Mouse (Mus musculus) olfactory bulb, adult 2 months (tissue): Measurements from ENCODE around the gene Cd80. TPM values are rescaled to one million over a fixed set of nuclear protein-coding genes. Genes with fewer than 3 reads are reported as not detected.

Source experiments
- H3K27ac ChIP-seq: fragments of 200-500 bp; 2 replicates; pipeline ENCODE4 v1.5.1; 2012; ENCODE audit warnings: low read depth, low read length; ENCODE audit not compliant: insufficient read depth
- H3K4me1 ChIP-seq: fragments of 200-500 bp; 2 replicates; pipeline ENCODE4 v1.6.1; 2012; ENCODE audit warnings: low read length; ENCODE audit not compliant: control insufficient read depth, insufficient read depth
- H3K4me3 ChIP-seq: fragments of 200-500 bp; 2 replicates; pipeline ENCODE4 v1.5.1; 2012; ENCODE audit warnings: mild to moderate bottlenecking, low read depth, low read length, moderate library complexity; ENCODE audit not compliant: insufficient read depth
- CTCF ChIP-seq: fragments of 200-500 bp; IDR thresholded peaks from 2 replicates; pipeline ENCODE4 v1.5.1; 2012; ENCODE audit warnings: low read depth, mild to moderate bottlenecking, low read length, moderate library complexity; ENCODE audit not compliant: insufficient read depth
- POLR2A ChIP-seq: fragments of 200-500 bp; IDR thresholded peaks from 2 replicates; pipeline ENCODE4 v1.6.1; 2012; ENCODE audit warnings: mild to moderate bottlenecking, low read depth, low read length, moderate library complexity; ENCODE audit not compliant: insufficient read depth
- WGBS: fragments of 180-500 bp; shearing (Covaris S2); methylation state at CpG from one replicate; pipeline ENCODE4 v1.1.7; 2018; 5-methylcytosine and 5-hydroxymethylcytosine counted together
- polyA plus RNA-seq: library from polyadenylated mRNA; stranded (reverse); fragments of >200 nt; gene quantifications from 2 replicates; pipeline ENCODE4 v1.2.4, GENCODE M21; 2012; ENCODE audit warnings: low replicate concordance; ENCODE audit not compliant: missing spikeins, insufficient read depth, insufficient read length

Gene Cd80
- polyA plus RNA-seq, 1 experiment: not detected

- Histone ChIP-seq H3K4me1 (no peaks in the 10 kb centered on the region), H3K4me3 (peak within 1 kb of the TSS; percentile 97), H3K27ac (peak within 1 kb of the TSS; percentile 97)
- TF ChIP-seq CTCF (no peak), POLR2A (peak; percentile 86; the same call in 1 of the 2 replicates)
- WGBS: under 1% methylated on average over 73 of the region's 73 CpGs
Observed at GRCm38 (mm10) chr16:38522129-38523084, 67.0 kb downstream of the Cd80 start, which contains the start of gene Timmdc1. Gene Timmdc1 (minus strand): TSS chr16:38522663.

GRCm38 (mm10) chr16:38526264-38526663 is 70.9 kb downstream of the Cd80 start:
- 89% methylated on average over 6 of the region's 6 CpGs for WGBS
- TF ChIP-seq CTCF: no peak
- TF ChIP-seq POLR2A: no peak
- Histone ChIP-seq H3K27ac (no peak overlapping the region), H3K4me3 (no peak overlapping the region), H3K4me1 (no peaks in the 10 kb centered on the region)

- H3K27ac ChIP-seq: no peak overlapping the region
- no peaks in the 10 kb centered on the region for H3K4me1 ChIP-seq
- 19% methylated on average over 8 of the region's 8 CpGs for WGBS
- TF ChIP-seq POLR2A (no peak), CTCF (peak; percentile 60)
- no peak overlapping the region for H3K4me3 ChIP-seq
Observed at GRCm38 (mm10) chr16:38536544-38537146, 81.3 kb downstream of the Cd80 start.

- no peak overlapping the region for H3K27ac ChIP-seq
- no peaks in the 10 kb centered on the region for H3K4me1 ChIP-seq
- WGBS: 88% methylated on average over 13 of the region's 13 CpGs
- no peak overlapping the region for H3K4me3 ChIP-seq
- no peak for TF ChIP-seq POLR2A
- TF ChIP-seq CTCF: no peak
Observed at GRCm38 (mm10) chr16:38538716-38539380, 83.5 kb downstream of the Cd80 start.

Other genes starting within 250 kb of the Cd80 start
- not detected in 2 replicates for gene Nr1i2, start 160.7 kb upstream of the Cd80 start, polyA plus RNA-seq
- gene Maats1, start 113.4 kb upstream of the Cd80 start, polyA plus RNA-seq: not detected in 2 replicates
- not detected in 2 replicates for gene Cox17, start 108.6 kb upstream of the Cd80 start, polyA plus RNA-seq
- gene Gm21987, start 108.5 kb upstream of the Cd80 start, polyA plus RNA-seq: not detected in 2 replicates
- not detected in 2 replicates for gene Popdc2, start 93.4 kb upstream of the Cd80 start, polyA plus RNA-seq
- gene Pla1a, start 22.4 kb upstream of the Cd80 start, polyA plus RNA-seq: not detected in 2 replicates
- gene Adprh, start 2.9 kb upstream of the Cd80 start, polyA plus RNA-seq: not detected in 2 replicates
- gene Timmdc1, start 67.1 kb downstream of the Cd80 start, polyA plus RNA-seq: not detected in 2 replicates
- not detected in 2 replicates for gene Poglut1, start 94.7 kb downstream of the Cd80 start, polyA plus RNA-seq
- not detected in 2 replicates for gene Tmem39a, start 103.1 kb downstream of the Cd80 start, polyA plus RNA-seq